Mouse (Mus musculus): Measurements from ENCODE around the gene 4930404N11Rik. TPM values are rescaled to one million over a fixed set of nuclear protein-coding genes. Genes with fewer than 3 reads are reported as not detected.

The 4930404N11Rik gene
- polyA plus RNA-seq, 1 experiment = 7.8 TPM

- Histone ChIP-seq H3K4me3 (ENCODE audit: extremely low read depth, insufficient read depth, insufficient read length) (peak within 1 kb of the TSS; percentile 87), H3K36me3 (ENCODE audit: control insufficient read depth, insufficient read depth, low read length) (no peaks in the 10 kb centered on the region; the same call in 1 of the 2 replicates), H3K27me3 (ENCODE audit: control insufficient read depth, insufficient read depth, low read length) (no peaks in the 10 kb centered on the region), H3K27ac (ENCODE audit: insufficient read depth, low read length) (peak within 1 kb of the TSS; percentile 73), H3K4me1 (ENCODE audit: control insufficient read depth, insufficient read depth, insufficient read length) (peaks cover 16% of the 10 kb centered on the region)
- 1% methylated on average over 54 of the region's 54 CpGs for WGBS
- peak; percentile 96 to 99 for DNase-seq (ENCODE audit: low read depth in 1 of 2, low spot score in 2 of 2)
- no peak for TF ChIP-seq POLR2A (IDR thresholded peaks at IDR 0.05; ENCODE audit: low read depth, low read length)
- peak; percentile 70; the same call in 1 of the 2 replicates for TF ChIP-seq CTCF (IDR thresholded peaks at IDR 0.05; ENCODE audit: extremely low read depth, insufficient read depth, insufficient read length, insufficient replicate concordance)
These were observed 15.1 kb downstream of the 4930404N11Rik start, which contains the start of gene Hmg20b for GRCm38 (mm10) chr10:81350351-81351063. Gene Hmg20b, minus strand, starts transcription at chr10:81350480.

- Histone ChIP-seq H3K4me1 (ENCODE audit: control insufficient read depth, insufficient read depth, insufficient read length) (peaks cover 18% of the 10 kb centered on the region), H3K27ac (ENCODE audit: insufficient read depth, low read length) (peak overlapping the region; percentile 30; the same call in 1 of the 2 replicates), H3K4me3 (ENCODE audit: extremely low read depth, insufficient read depth, insufficient read length) (peak overlapping the region; percentile 87), H3K36me3 (ENCODE audit: control insufficient read depth, insufficient read depth, low read length) (no peaks in the 10 kb centered on the region; the same call in 1 of the 2 replicates), H3K27me3 (ENCODE audit: control insufficient read depth, insufficient read depth, low read length) (no peaks in the 10 kb centered on the region)
- WGBS = 2% methylated on average over 29 of the region's 29 CpGs
- TF ChIP-seq CTCF (IDR thresholded peaks at IDR 0.05; ENCODE audit: extremely low read depth, insufficient read depth, insufficient read length, insufficient replicate concordance) (no peak), POLR2A (IDR thresholded peaks at IDR 0.05; ENCODE audit: low read depth, low read length) (no peak)
- no peak for DNase-seq (ENCODE audit: low read depth in 1 of 2, low spot score in 2 of 2)
These were observed 15.7 kb downstream of the 4930404N11Rik start for GRCm38 (mm10) chr10:81349961-81350350.

- DNase-seq (ENCODE audit: low read depth in 1 of 2, low spot score in 2 of 2) = no peak
These were observed 16.5 kb downstream of the 4930404N11Rik start for GRCm38 (mm10) chr10:81349146-81349545.

GRCm38 (mm10) chr10:81346453-81347067 lies 19.1 kb downstream of the 4930404N11Rik start:
- H3K36me3 ChIP-seq (ENCODE audit: control insufficient read depth, insufficient read depth, low read length) = no peaks in the 10 kb centered on the region; the same call in 1 of the 2 replicates
- H3K4me3 ChIP-seq (ENCODE audit: extremely low read depth, insufficient read depth, insufficient read length) = peak overlapping the region; percentile 37; the same call in 1 of the 2 replicates
- H3K27ac ChIP-seq (ENCODE audit: insufficient read depth, low read length) = no peak overlapping the region
- H3K27me3 ChIP-seq (ENCODE audit: control insufficient read depth, insufficient read depth, low read length) = peaks cover 4% of the 10 kb centered on the region
- TF ChIP-seq POLR2A (IDR thresholded peaks at IDR 0.05; ENCODE audit: low read depth, low read length) (no peak), CTCF (IDR thresholded peaks at IDR 0.05; ENCODE audit: extremely low read depth, insufficient read depth, insufficient read length, insufficient replicate concordance) (no peak)
- peaks cover 31% of the 10 kb centered on the region for H3K4me1 ChIP-seq (ENCODE audit: control insufficient read depth, insufficient read depth, insufficient read length)
- 17% methylated on average over 55 of the region's 55 CpGs for WGBS
- DNase-seq (ENCODE audit: low read depth in 1 of 2, low spot score in 2 of 2) = peak in 1 of 2 experiments; percentile 66

More at GRCm38 (mm10) chr10:81349146-81349545, 16.5 kb downstream of the 4930404N11Rik start:
- Histone ChIP-seq H3K4me3 (ENCODE audit: extremely low read depth, insufficient read depth, insufficient read length) (no peak overlapping the region), H3K36me3 (ENCODE audit: control insufficient read depth, insufficient read depth, low read length) (no peaks in the 10 kb centered on the region; the same call in 1 of the 2 replicates), H3K4me1 (ENCODE audit: control insufficient read depth, insufficient read depth, insufficient read length) (peaks cover 26% of the 10 kb centered on the region), H3K27ac (ENCODE audit: insufficient read depth, low read length) (no peak overlapping the region), H3K27me3 (ENCODE audit: control insufficient read depth, insufficient read depth, low read length) (no peaks in the 10 kb centered on the region)
- no peak for TF ChIP-seq POLR2A (IDR thresholded peaks at IDR 0.05; ENCODE audit: low read depth, low read length)
- TF ChIP-seq CTCF (IDR thresholded peaks at IDR 0.05; ENCODE audit: extremely low read depth, insufficient read depth, insufficient read length, insufficient replicate concordance) = no peak
- WGBS = 21% methylated on average over 12 of the region's 12 CpGs

- TF ChIP-seq CTCF (IDR thresholded peaks at IDR 0.05; ENCODE audit: extremely low read depth, insufficient read depth, insufficient read length, insufficient replicate concordance) (no peak), POLR2A (IDR thresholded peaks at IDR 0.05; ENCODE audit: low read depth, low read length) (no peak)
- H3K4me1 ChIP-seq (ENCODE audit: control insufficient read depth, insufficient read depth, insufficient read length) = peaks cover 31% of the 10 kb centered on the region
- 60% methylated on average over 4 of the region's 4 CpGs for WGBS
- H3K4me3 ChIP-seq (ENCODE audit: extremely low read depth, insufficient read depth, insufficient read length) = no peak overlapping the region
- H3K27ac ChIP-seq (ENCODE audit: insufficient read depth, low read length) = no peak overlapping the region
- DNase-seq (ENCODE audit: low read depth in 1 of 2, low spot score in 2 of 2) = no peak
- H3K27me3 ChIP-seq (ENCODE audit: control insufficient read depth, insufficient read depth, low read length) = peaks cover 4% of the 10 kb centered on the region
- no peaks in the 10 kb centered on the region; the same call in 1 of the 2 replicates for H3K36me3 ChIP-seq (ENCODE audit: control insufficient read depth, insufficient read depth, low read length)
These were observed 20.5 kb downstream of the 4930404N11Rik start for GRCm38 (mm10) chr10:81345162-81345534.

- Histone ChIP-seq H3K4me1 (ENCODE audit: control insufficient read depth, insufficient read depth, insufficient read length) (peaks cover 27% of the 10 kb centered on the region), H3K27me3 (ENCODE audit: control insufficient read depth, insufficient read depth, low read length) (peaks cover 4% of the 10 kb centered on the region), H3K27ac (ENCODE audit: insufficient read depth, low read length) (no peak overlapping the region), H3K36me3 (ENCODE audit: control insufficient read depth, insufficient read depth, low read length) (no peaks in the 10 kb centered on the region; the same call in 1 of the 2 replicates), H3K4me3 (ENCODE audit: extremely low read depth, insufficient read depth, insufficient read length) (no peak overlapping the region)
- WGBS = 31% methylated on average over 8 of the region's 8 CpGs
- DNase-seq (ENCODE audit: low read depth in 1 of 2, low spot score in 2 of 2) = peak in 1 of 2 experiments; percentile 43
- TF ChIP-seq POLR2A (IDR thresholded peaks at IDR 0.05; ENCODE audit: low read depth, low read length) (no peak), CTCF (IDR thresholded peaks at IDR 0.05; ENCODE audit: extremely low read depth, insufficient read depth, insufficient read length, insufficient replicate concordance) (peak; percentile 5; the same call in 1 of the 2 replicates)
These were observed 21.0 kb downstream of the 4930404N11Rik start for GRCm38 (mm10) chr10:81344421-81345161.

Measured in spleen, adult 2 months (tissue).